ENCODE assay signal across 15 mouse cellular contexts in the genomic region with DNA sequence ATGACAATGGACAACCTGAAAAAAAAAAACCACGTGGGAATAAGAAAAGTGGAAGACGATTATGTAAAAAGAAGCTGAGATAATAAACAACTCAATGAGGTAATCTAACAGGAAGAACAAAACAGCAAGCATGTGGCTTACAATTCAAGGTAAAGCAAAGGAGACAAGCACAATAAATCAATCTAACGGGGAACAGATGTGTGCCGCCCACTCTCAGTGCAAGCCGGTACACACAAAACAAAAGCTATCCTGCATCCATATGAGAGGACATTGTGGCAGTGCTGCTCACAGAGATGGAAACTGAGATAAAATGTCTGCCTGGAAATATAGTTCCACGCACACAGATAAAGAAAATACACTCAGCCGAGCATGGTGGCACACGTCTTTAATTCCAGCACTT.
"Had no signal": no experiment of that assay in that cellular context is flagged by ENCODE, and none has a peak within 500 bp of the region (broad histone marks: within the 10 kb centered on the region; RNA-seq: fewer than 3 reads in every experiment).

No protein-coding gene starts in this region.

- H3K9me3 ChIP-seq: kidney, embryonic 15.5 days; limb, embryonic 13.5 days; midbrain, embryonic 10.5 days; midbrain, embryonic 15.5 days; neural tube, embryonic 13.5 days; stomach, embryonic 15.5 days had no signal

- H3K9ac ChIP-seq: kidney, embryonic 15.5 days; limb, embryonic 13.5 days; liver, embryonic 14.5 days; midbrain, embryonic 15.5 days; neural tube, embryonic 13.5 days; stomach, embryonic 15.5 days had no signal

- ATAC-seq: midbrain, embryonic 15.5 days had no signal

- H3K27ac ChIP-seq: kidney, embryonic 15.5 days; limb, embryonic 13.5 days; liver, embryonic 14.5 days; midbrain, embryonic 10.5 days; midbrain, embryonic 15.5 days; neural tube, embryonic 13.5 days; stomach, embryonic 15.5 days had no signal

- DNase-seq: kidney, adult 2 months; kidney, postnatal 25 days; layer of hippocampus, adult 9-11 months; layer of hippocampus, postnatal 36 days; lung, adult 18-20 months; retina, postnatal 1 day; right cerebral cortex, postnatal 4 days; thymus, postnatal 36 days had no signal

- H3K27me3 ChIP-seq: kidney, embryonic 15.5 days; limb, embryonic 13.5 days; midbrain, embryonic 15.5 days; neural tube, embryonic 13.5 days; stomach, embryonic 15.5 days had no signal

- H3K4me3 ChIP-seq: kidney, embryonic 15.5 days; limb, embryonic 13.5 days; midbrain, embryonic 10.5 days; midbrain, embryonic 15.5 days; neural tube, embryonic 13.5 days; stomach, embryonic 15.5 days had no signal

- H3K36me3 ChIP-seq: kidney, embryonic 15.5 days; limb, embryonic 13.5 days; midbrain, embryonic 10.5 days; midbrain, embryonic 15.5 days; neural tube, embryonic 13.5 days; stomach, embryonic 15.5 days had no signal

- H3K4me2 ChIP-seq: kidney, embryonic 15.5 days; limb, embryonic 13.5 days; midbrain, embryonic 15.5 days; neural tube, embryonic 13.5 days; stomach, embryonic 15.5 days had no signal

- H3K4me1 ChIP-seq: kidney, embryonic 15.5 days; limb, embryonic 13.5 days; midbrain, embryonic 10.5 days; midbrain, embryonic 15.5 days; neural tube, embryonic 13.5 days; stomach, embryonic 15.5 days had no signal
